Mouse (Mus musculus) MEL (cell line): ENCODE measurements around the gene Fam43a. TPM values are rescaled to one million over a fixed set of nuclear protein-coding genes. Genes with fewer than 3 reads are reported as not detected.

Experiments
- DNase-seq: peaks from one replicate; pipeline ENCODE4 v3.0.0; 2011; ENCODE audit warnings: low read depth, low spot score
- H3K27ac ChIP-seq: 2 replicates; pipeline ENCODE4 v1.5.1; 2012; ENCODE audit warnings: low read depth, mild to moderate bottlenecking, control low read depth, low read length, moderate library complexity; ENCODE audit not compliant: control insufficient read depth
- H3K27me3 ChIP-seq, 2 experiments: fragments of 150-350 bp in 1 of 2; sonication (generic) in 1 of 2; 2 replicates each; pipeline ENCODE4 v1.6.1; 2012; ENCODE audit warnings: low read length in 2 of 2, mild to moderate bottlenecking in 2 of 2, improper control_type of control experiment in 1 of 2, moderate library complexity in 1 of 2; ENCODE audit not compliant: insufficient read depth in 2 of 2, control insufficient read depth in 1 of 2
- H3K36me3 ChIP-seq, 2 experiments: 2 replicates each; pipeline ENCODE4 v1.6.1; 2012 to 2014; ENCODE audit warnings: low read length in 2 of 2, improper control_type of control experiment in 1 of 2, inconsistent platforms in 1 of 2, mild to moderate bottlenecking in 1 of 2; ENCODE audit not compliant: insufficient read depth in 2 of 2, control insufficient read depth in 1 of 2
- H3K4me1 ChIP-seq, 2 experiments: fragments of 150-350 bp in 1 of 2; sonication (generic) in 1 of 2; 2 replicates each; pipeline ENCODE4 v1.6.1; 2012; ENCODE audit warnings: low read length in 2 of 2, improper control_type of control experiment in 1 of 2, mild to moderate bottlenecking in 1 of 2; ENCODE audit not compliant: insufficient read depth in 2 of 2, control insufficient read depth in 1 of 2
- H3K4me3 ChIP-seq, 2 experiments: fragments of 150-350 bp in 1 of 2; sonication (generic) in 1 of 2; 2 replicates each; pipeline ENCODE4 v1.5.1; 2012; ENCODE audit warnings: low read depth in 2 of 2, low read length in 2 of 2, mild to moderate bottlenecking in 2 of 2, moderate library complexity in 2 of 2, control low read depth in 1 of 2, improper control_type of control experiment in 1 of 2; ENCODE audit not compliant: control insufficient read depth in 1 of 2, insufficient read depth in 1 of 2
- H3K79me2 ChIP-seq: 2 replicates; pipeline ENCODE4 v1.6.1; 2012; ENCODE audit warnings: mild to moderate bottlenecking, low read length, moderate library complexity; ENCODE audit not compliant: control insufficient read depth, poor library complexity, insufficient read depth
- H3K9ac ChIP-seq: 2 replicates; pipeline ENCODE4 v1.6.1; 2012; ENCODE audit warnings: low read depth, mild to moderate bottlenecking, control low read depth, low read length, moderate library complexity; ENCODE audit not compliant: control insufficient read depth, poor library complexity, severe bottlenecking
- H3K9me3 ChIP-seq: fragments of 150-350 bp; sonication (generic); replicated peaks from 2 replicates; pipeline ENCODE4 v1.6.1; 2012; ENCODE audit warnings: mild to moderate bottlenecking, low read length, improper control_type of control experiment, moderate library complexity; ENCODE audit not compliant: insufficient read depth
- CHD1 ChIP-seq: IDR thresholded peaks from 2 replicates; pipeline ENCODE4 v1.6.1; 2012; ENCODE audit warnings: low read depth, mild to moderate bottlenecking, inconsistent platforms, low read length, improper control_type of control experiment
- CHD2 ChIP-seq: IDR thresholded peaks from 2 replicates; pipeline ENCODE4 v1.6.1; 2011; ENCODE audit warnings: low read length, improper control_type of control experiment
- CTCF ChIP-seq, 3 experiments: IDR thresholded peaks in 2 of 3; conservative IDR thresholded peaks in 1 of 3; 2 replicates each; pipeline ENCODE4 v1.5.1; 2011 to 2012; ENCODE audit warnings: low read length in 3 of 3, low read depth in 2 of 3, mild to moderate bottlenecking in 2 of 3, improper control_type of control experiment in 1 of 3, inconsistent platforms in 1 of 3, mixed read lengths in 1 of 3, moderate library complexity in 1 of 3; ENCODE audit not compliant: control insufficient read depth in 1 of 3, insufficient read depth in 1 of 3, poor library complexity in 1 of 3, severe bottlenecking in 1 of 3
- E2F4 ChIP-seq: IDR thresholded peaks from 2 replicates; pipeline ENCODE4 v1.6.1; 2011; ENCODE audit warnings: low read depth, low read length, improper control_type of control experiment, borderline replicate concordance
- EP300 ChIP-seq, 2 experiments: IDR thresholded peaks; 2 replicates each; pipeline ENCODE4 v1.6.1; 2011; ENCODE audit warnings: improper control_type of control experiment in 2 of 2, low read length in 2 of 2, low read depth in 1 of 2, mild to moderate bottlenecking in 1 of 2
- GATA1 ChIP-seq: IDR thresholded peaks from 2 replicates; pipeline ENCODE4 v1.6.1; 2011; ENCODE audit warnings: low read depth, low read length, improper control_type of control experiment
- MAX ChIP-seq: IDR thresholded peaks from 2 replicates; pipeline ENCODE4 v1.6.1; 2011; ENCODE audit warnings: low read length, improper control_type of control experiment
- MAZ ChIP-seq: IDR thresholded peaks from 2 replicates; pipeline ENCODE4 v1.6.1; 2012; ENCODE audit warnings: low read depth, mild to moderate bottlenecking, inconsistent platforms, low read length, improper control_type of control experiment
- MEF2A ChIP-seq: IDR thresholded peaks from 2 replicates; pipeline ENCODE4 v1.6.1; 2014; ENCODE audit warnings: low read depth, mild to moderate bottlenecking, inconsistent platforms, low read length, improper control_type of control experiment; ENCODE audit not compliant: poor library complexity, insufficient replicate concordance, severe bottlenecking; ENCODE audit errors: extremely low read depth
- MXI1 ChIP-seq: IDR thresholded peaks from 2 replicates; pipeline ENCODE4 v1.6.1; 2011; ENCODE audit warnings: mild to moderate bottlenecking, low read depth, low read length, improper control_type of control experiment
- NELFE ChIP-seq: IDR thresholded peaks from 2 replicates; pipeline ENCODE4 v1.6.1; 2011; ENCODE audit warnings: low read depth, low read length, improper control_type of control experiment
- POLR2A ChIP-seq, 2 experiments: IDR thresholded peaks; 2 replicates each; pipeline ENCODE4 v1.6.1; 2011 to 2012; ENCODE audit warnings: low read length in 2 of 2, mild to moderate bottlenecking in 2 of 2, control low read depth in 1 of 2, improper control_type of control experiment in 1 of 2, low read depth in 1 of 2, moderate library complexity in 1 of 2; ENCODE audit not compliant: control insufficient read depth in 1 of 2, insufficient read depth in 1 of 2, poor library complexity in 1 of 2
- RAD21 ChIP-seq: IDR thresholded peaks from 2 replicates; pipeline ENCODE4 v1.6.1; 2011; ENCODE audit warnings: mild to moderate bottlenecking, low read depth, low read length, improper control_type of control experiment
- RCOR1 ChIP-seq: IDR thresholded peaks from 2 replicates; pipeline ENCODE4 v1.6.1; 2012; ENCODE audit warnings: low read depth, mild to moderate bottlenecking, inconsistent platforms, low read length, improper control_type of control experiment
- TAL1 ChIP-seq: IDR thresholded peaks from 2 replicates; pipeline ENCODE4 v1.6.1; 2012; ENCODE audit warnings: mild to moderate bottlenecking, inconsistent platforms, low read length, moderate library complexity, mixed read lengths
- TBP ChIP-seq: IDR thresholded peaks from 2 replicates; pipeline ENCODE4 v1.8.0; 2011; ENCODE audit warnings: low read depth, low read length, improper control_type of control experiment
- TCF12 ChIP-seq: IDR thresholded peaks from 2 replicates; pipeline ENCODE4 v1.6.1; 2014; ENCODE audit warnings: low read depth, mild to moderate bottlenecking, inconsistent platforms, low read length, improper control_type of control experiment, moderate library complexity
- UBTF ChIP-seq: IDR thresholded peaks from 2 replicates; pipeline ENCODE4 v1.6.1; 2012; ENCODE audit warnings: low read depth, mild to moderate bottlenecking, inconsistent platforms, low read length, improper control_type of control experiment, moderate library complexity, borderline replicate concordance; ENCODE audit not compliant: insufficient read depth
- USF1 ChIP-seq: IDR thresholded peaks from 2 replicates; pipeline ENCODE4 v1.6.1; 2014; ENCODE audit warnings: low read depth, mild to moderate bottlenecking, inconsistent platforms, low read length, improper control_type of control experiment, moderate library complexity
- USF2 ChIP-seq, 2 experiments: IDR thresholded peaks; 2 replicates each; pipeline ENCODE4 v1.6.1; 2011 to 2012; ENCODE audit warnings: improper control_type of control experiment in 2 of 2, low read length in 2 of 2, borderline replicate concordance in 1 of 2, inconsistent platforms in 1 of 2, low read depth in 1 of 2, mild to moderate bottlenecking in 1 of 2; ENCODE audit not compliant: insufficient read depth in 1 of 2
- polyA plus RNA-seq, 2 experiments: library from polyadenylated mRNA; stranded (reverse) in 1 of 2; unstranded in 1 of 2; fragments of >175 nt in 1 of 2; fragments of >200 nt in 1 of 2; gene quantifications; 2 replicates each; pipeline versions ENCODE4 v1.2.1 to v1.2.4; 2012; ENCODE audit warnings: low replicate concordance in 2 of 2, low read depth in 1 of 2; ENCODE audit not compliant: insufficient read length in 2 of 2, insufficient read depth in 1 of 2, missing spikeins in 1 of 2
- total RNA-seq: library from RNA; depleted of rRNA; stranded (reverse); fragments of 300-350 nt; gene quantifications from 2 replicates; pipeline ENCODE4 v1.2.3, GENCODE M21; 2012

The Fam43a gene
- total and polyA plus RNA-seq, 3 experiments: 0.08 to 0.68 TPM; not detected in 1

DNA sequence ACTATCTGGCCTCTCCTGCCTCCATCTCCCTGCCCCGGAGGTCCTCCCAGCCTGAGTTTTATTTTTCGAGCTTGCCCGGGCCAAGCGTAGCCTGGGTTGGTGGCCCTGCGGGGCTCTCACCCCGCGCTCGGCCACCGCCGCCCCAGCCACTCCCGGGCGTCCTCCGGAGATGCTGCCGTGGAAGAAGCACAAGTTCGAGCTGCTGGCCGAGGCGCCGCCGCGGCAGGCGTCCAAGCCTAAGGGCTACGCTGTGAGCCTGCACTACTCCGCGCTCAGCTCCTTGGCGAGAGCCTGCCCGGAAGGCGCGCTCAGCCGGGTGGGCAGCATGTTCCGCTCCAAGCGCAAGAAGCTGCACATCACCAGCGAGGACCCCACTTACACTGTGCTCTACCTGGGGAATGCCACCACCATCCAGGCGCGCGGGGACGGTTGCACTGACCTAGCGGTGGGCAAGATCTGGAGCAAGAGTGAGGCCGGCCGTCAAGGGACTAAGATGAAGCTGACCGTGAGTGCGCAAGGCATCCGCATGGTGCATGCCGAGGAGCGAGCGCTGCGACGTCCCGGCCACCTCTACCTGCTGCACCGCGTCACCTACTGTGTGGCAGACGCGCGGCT is 1.0 kb downstream of the Fam43a start:
- no peaks in the 10 kb centered on the region; the same call in 1 of the 2 replicates for H3K79me2 ChIP-seq
- no peak overlapping the region for H3K27ac ChIP-seq
- H3K4me3 ChIP-seq: no peak overlapping the region
- no peak for TF ChIP-seq NELFE
- no peak for TF ChIP-seq POLR2A (IDR thresholded peaks at IDR 0.05; ENCODE audit: control insufficient read depth in 1 of 2, insufficient read depth in 1 of 2, low read depth in 1 of 2, low read length in 2 of 2, poor library complexity in 1 of 2)
- TF ChIP-seq UBTF: no peak
- no peak for TF ChIP-seq TBP
- no peak for TF ChIP-seq RAD21
- TF ChIP-seq MEF2A: no peak
- TF ChIP-seq USF2 (IDR thresholded peaks at IDR 0.05; ENCODE audit: borderline replicate concordance in 1 of 2, insufficient read depth in 1 of 2, low read depth in 1 of 2, low read length in 2 of 2): no peak
- no peak for TF ChIP-seq TCF12
- TF ChIP-seq MXI1: no peak
- TF ChIP-seq CHD1: no peak
- no peak for TF ChIP-seq RCOR1
- no peak for TF ChIP-seq TAL1
- no peak for TF ChIP-seq USF1
- TF ChIP-seq CHD2: no peak
- no peak for TF ChIP-seq CTCF (IDR thresholded peaks at IDR 0.05 in 2 of 3, conservative IDR thresholded peaks at IDR 0.05 in 1 of 3; ENCODE audit: control insufficient read depth in 1 of 3, insufficient read depth in 1 of 3, low read depth in 2 of 3, low read length in 3 of 3, poor library complexity in 1 of 3, severe bottlenecking in 1 of 3)
- TF ChIP-seq GATA1: no peak
- no peak for TF ChIP-seq E2F4
- no peak for TF ChIP-seq MAZ
- DNase-seq: no peak
- no peaks in the 10 kb centered on the region for H3K9me3 ChIP-seq
- no peaks in the 10 kb centered on the region; a peak in 1 of 4 replicates for H3K4me1 ChIP-seq
- H3K9ac ChIP-seq: no peak overlapping the region
- H3K36me3 ChIP-seq: 0 out of 4 replicates have a peak, but pooled peaks cover 0 to 2% of the 10 kb centered on the region in 2 experiments
- H3K27me3 ChIP-seq: peaks cover 6 to 10% of the 10 kb centered on the region in 2 experiments; a peak in 3 of 4 replicates

DNA sequence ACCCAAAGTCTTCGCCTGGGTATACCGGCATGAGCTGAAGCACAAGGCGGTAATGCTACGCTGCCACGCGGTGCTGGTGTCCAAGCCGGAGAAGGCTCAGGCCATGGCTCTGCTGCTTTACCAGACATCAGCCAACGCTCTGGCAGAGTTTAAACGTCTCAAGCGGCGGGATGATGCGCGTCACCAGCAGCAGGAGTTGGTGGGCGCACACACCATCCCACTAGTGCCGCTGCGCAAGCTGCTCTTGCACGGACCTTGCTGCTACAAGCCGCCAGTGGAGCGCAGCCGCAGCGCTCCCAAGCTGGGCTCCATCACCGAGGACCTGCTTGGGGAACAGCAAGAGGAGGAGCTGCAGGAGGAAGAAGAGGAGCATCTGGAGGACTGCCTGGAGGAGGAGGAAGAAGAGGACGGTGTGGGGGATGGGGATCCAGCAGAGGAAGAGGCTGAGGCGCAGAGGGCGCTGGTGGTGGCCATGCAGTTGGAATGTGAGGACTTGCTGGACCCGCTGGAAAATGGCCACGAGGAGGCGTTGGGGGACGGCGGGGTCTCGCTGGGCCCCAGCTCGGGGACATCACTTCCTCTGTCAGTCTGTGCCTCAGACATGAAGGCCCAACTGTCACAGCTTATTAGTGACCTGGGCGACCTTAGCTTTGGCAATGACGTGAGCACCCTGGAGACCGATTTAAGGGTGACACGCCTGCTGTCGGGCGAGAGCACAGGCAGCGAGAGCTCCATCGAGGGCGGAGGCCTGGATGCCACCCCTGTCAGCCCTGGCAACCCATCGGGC is 1.7 kb downstream of the Fam43a start:
- Histone ChIP-seq H3K36me3 (0 out of 4 replicates have a peak, but pooled peaks cover 0 to 2% of the 10 kb centered on the region in 2 experiments), H3K4me1 (no peaks in the 10 kb centered on the region; a peak in 1 of 4 replicates), H3K9me3 (no peaks in the 10 kb centered on the region), H3K79me2 (no peaks in the 10 kb centered on the region; the same call in 1 of the 2 replicates), H3K27me3 (peaks cover 6 to 13% of the 10 kb centered on the region in 2 experiments; a peak in 3 of 4 replicates), H3K4me3 (no peak overlapping the region), H3K27ac (no peak overlapping the region), H3K9ac (no peak overlapping the region)
- DNase-seq: no peak
- no peak for TF ChIP-seq POLR2A (IDR thresholded peaks at IDR 0.05; ENCODE audit: control insufficient read depth in 1 of 2, insufficient read depth in 1 of 2, low read depth in 1 of 2, low read length in 2 of 2, poor library complexity in 1 of 2)
- TF ChIP-seq TBP: no peak
- no peak for TF ChIP-seq MAX
- no peak for TF ChIP-seq USF2 (IDR thresholded peaks at IDR 0.05; ENCODE audit: borderline replicate concordance in 1 of 2, insufficient read depth in 1 of 2, low read depth in 1 of 2, low read length in 2 of 2)
- TF ChIP-seq EP300 (IDR thresholded peaks at IDR 0.05; ENCODE audit: low read depth in 1 of 2, low read length in 2 of 2): no peak
